Mouse (Mus musculus) ES-E14 (cell line): ENCODE data around the gene Pbx3. TPM values are rescaled to one million over a fixed set of nuclear protein-coding genes. Genes with fewer than 3 reads are reported as not detected.

Source experiments
- DNase-seq: peaks from one replicate; pipeline ENCODE4 v3.0.0-alpha.2; 2013; ENCODE audit warnings: low read depth, low spot score
- H3K27ac ChIP-seq: 2 replicates; pipeline ENCODE4 v1.5.1; 2012; ENCODE audit warnings: low read depth, mild to moderate bottlenecking, low read length, moderate library complexity, mixed read lengths; ENCODE audit not compliant: poor library complexity, insufficient read depth, severe bottlenecking
- H3K36me3 ChIP-seq: 2 replicates; pipeline ENCODE4 v1.6.1; 2012; ENCODE audit warnings: mild to moderate bottlenecking, low read length, moderate library complexity, mixed read lengths; ENCODE audit not compliant: control insufficient read depth, poor library complexity, insufficient read depth, severe bottlenecking
- H3K4me1 ChIP-seq, 2 experiments: fragments of 150-350 bp in 1 of 2; sonication (generic) in 1 of 2; 2 replicates each; pipeline ENCODE4 v1.6.1; 2012; ENCODE audit warnings: low read length in 2 of 2, mild to moderate bottlenecking in 1 of 2, mixed read lengths in 1 of 2; ENCODE audit not compliant: control insufficient read depth in 2 of 2, insufficient read depth in 2 of 2, poor library complexity in 1 of 2
- H3K4me3 ChIP-seq, 2 experiments: fragments of 150-350 bp in 1 of 2; sonication (generic) in 1 of 2; 2 replicates each; pipeline ENCODE4 v1.5.1; 2012; ENCODE audit warnings: low read length in 2 of 2, low read depth in 1 of 2, mild to moderate bottlenecking in 1 of 2, mixed read lengths in 1 of 2; ENCODE audit not compliant: insufficient read depth in 1 of 2, poor library complexity in 1 of 2, severe bottlenecking in 1 of 2
- H3K9ac ChIP-seq: 2 replicates; pipeline ENCODE4 v1.6.1; 2012; ENCODE audit warnings: low read depth, mild to moderate bottlenecking, low read length, mixed read lengths; ENCODE audit not compliant: poor library complexity, insufficient read depth, severe bottlenecking
- H3K9me3 ChIP-seq: fragments of 150-350 bp; sonication (generic); 2 replicates; pipeline ENCODE4 v1.6.1; 2012; ENCODE audit warnings: low read depth, mild to moderate bottlenecking, low read length; ENCODE audit not compliant: control insufficient read depth, insufficient read depth
- CHD2 ChIP-seq: IDR thresholded peaks from 2 replicates; pipeline ENCODE4 v1.6.1; 2014; ENCODE audit warnings: mild to moderate bottlenecking, low read depth, low read length, inconsistent platforms
- HCFC1 ChIP-seq: IDR thresholded peaks from 2 replicates; pipeline ENCODE4 v1.6.1; 2012; ENCODE audit warnings: low read length, inconsistent platforms, borderline replicate concordance; ENCODE audit not compliant: insufficient read depth
- MAFK ChIP-seq: IDR thresholded peaks from 2 replicates; pipeline ENCODE4 v1.6.1; 2014; ENCODE audit warnings: mild to moderate bottlenecking, low read depth, low read length, inconsistent platforms; ENCODE audit not compliant: insufficient read depth
- ZC3H11A ChIP-seq: IDR thresholded peaks from 2 replicates; pipeline ENCODE4 v1.6.1; 2012; ENCODE audit warnings: low read depth, mild to moderate bottlenecking, inconsistent platforms, low read length, borderline replicate concordance
- ZNF384 ChIP-seq: IDR thresholded peaks from 2 replicates; pipeline ENCODE4 v1.6.1; 2012; ENCODE audit warnings: low read depth, low read length, inconsistent platforms
- in situ Hi-C, 2 experiments: fragments of 600-800 bp; cut with MboI; formaldehyde crosslinking; loops; one replicate each; pipeline ENCODE4 v1.15.1; 2025; ENCODE audit warnings: low sequenced_read_pairs in 2 of 2, inconsistent platforms in 1 of 2; ENCODE audit not compliant: unreplicated experiment in 2 of 2
- total RNA-seq: library from RNA; depleted of rRNA; stranded (reverse); fragments of 300-350 nt; gene quantifications from 2 replicates; pipeline ENCODE4 v1.2.3, GENCODE M21; 2012

Pbx3 gene
- total RNA-seq, 1 experiment, result 6.6 TPM

GRCm38 (mm10) chr2:34234274-34234673 lies 138.7 kb downstream of the Pbx3 start:
- Histone ChIP-seq H3K9me3 (no peaks in the 10 kb centered on the region), H3K4me1 (peaks cover 2 to 3% of the 10 kb centered on the region in 2 experiments; a peak in 2 of 4 replicates), H3K4me3 (no peak overlapping the region), H3K27ac (no peak overlapping the region), H3K36me3 (no peaks in the 10 kb centered on the region), H3K9ac (no peak overlapping the region)
- in situ Hi-C loops, result no loop called here
- TF ChIP-seq HCFC1 (no peak), ZC3H11A (no peak)
- DNase-seq, result no peak

GRCm38 (mm10) chr2:34233271-34233670 lies 139.7 kb downstream of the Pbx3 start:
- Histone ChIP-seq H3K4me3 (no peak overlapping the region), H3K4me1 (peaks cover 2 to 3% of the 10 kb centered on the region in 2 experiments; a peak in 2 of 4 replicates), H3K9me3 (no peaks in the 10 kb centered on the region), H3K9ac (no peak overlapping the region), H3K36me3 (no peaks in the 10 kb centered on the region), H3K27ac (no peak overlapping the region)
- DNase-seq, result no peak
- in situ Hi-C loops, result no loop called here
- TF ChIP-seq ZNF384 (no peak), MAFK (no peak), CHD2 (no peak), HCFC1 (no peak), ZC3H11A (no peak)

GRCm38 (mm10) chr2:34227688-34228087 lies 145.3 kb downstream of the Pbx3 start:
- no peak for DNase-seq
- in situ Hi-C loops, result no loop called here

GRCm38 (mm10) chr2:34225470-34225869 lies 147.5 kb downstream of the Pbx3 start:
- Histone ChIP-seq H3K9me3 (no peaks in the 10 kb centered on the region), H3K4me1 (no peaks in the 10 kb centered on the region)
- no peak for DNase-seq

More at GRCm38 (mm10) chr2:34227688-34228087, 145.3 kb downstream of the Pbx3 start:
- peaks cover 2 to 3% of the 10 kb centered on the region in 2 experiments; a peak in 2 of 4 replicates for H3K4me1 ChIP-seq
- H3K9ac ChIP-seq, result no peak overlapping the region
- H3K9me3 ChIP-seq, result no peaks in the 10 kb centered on the region
- no peaks in the 10 kb centered on the region for H3K36me3 ChIP-seq
- no peak overlapping the region for H3K27ac ChIP-seq
- no peak overlapping the region for H3K4me3 ChIP-seq
- no peak for TF ChIP-seq MAFK
- no peak for TF ChIP-seq CHD2
- TF ChIP-seq HCFC1, result no peak
- no peak for TF ChIP-seq ZNF384
- TF ChIP-seq ZC3H11A, result no peak

GRCm38 (mm10) chr2:34221477-34221876 lies 151.5 kb downstream of the Pbx3 start:
- Histone ChIP-seq H3K36me3 (no peaks in the 10 kb centered on the region), H3K27ac (no peak overlapping the region), H3K9me3 (no peaks in the 10 kb centered on the region), H3K4me1 (no peaks in the 10 kb centered on the region), H3K9ac (no peak overlapping the region), H3K4me3 (no peak overlapping the region)
- in situ Hi-C loops, result no loop called here
- DNase-seq, result no peak
- no peak for TF ChIP-seq MAFK
- no peak for TF ChIP-seq CHD2
- TF ChIP-seq ZNF384, result no peak
- no peak for TF ChIP-seq ZC3H11A
- TF ChIP-seq HCFC1, result no peak

More at GRCm38 (mm10) chr2:34225470-34225869, 147.5 kb downstream of the Pbx3 start:
- H3K4me3 ChIP-seq, result no peak overlapping the region
- TF ChIP-seq ZNF384 (no peak), CHD2 (no peak), ZC3H11A (no peak), HCFC1 (no peak), MAFK (no peak)
- no peak overlapping the region for H3K27ac ChIP-seq
- in situ Hi-C loops, result no loop called here
- H3K36me3 ChIP-seq, result no peaks in the 10 kb centered on the region
- H3K9ac ChIP-seq, result no peak overlapping the region
